ENCODE assay signal across 28 mouse cellular contexts in the genomic region with DNA sequence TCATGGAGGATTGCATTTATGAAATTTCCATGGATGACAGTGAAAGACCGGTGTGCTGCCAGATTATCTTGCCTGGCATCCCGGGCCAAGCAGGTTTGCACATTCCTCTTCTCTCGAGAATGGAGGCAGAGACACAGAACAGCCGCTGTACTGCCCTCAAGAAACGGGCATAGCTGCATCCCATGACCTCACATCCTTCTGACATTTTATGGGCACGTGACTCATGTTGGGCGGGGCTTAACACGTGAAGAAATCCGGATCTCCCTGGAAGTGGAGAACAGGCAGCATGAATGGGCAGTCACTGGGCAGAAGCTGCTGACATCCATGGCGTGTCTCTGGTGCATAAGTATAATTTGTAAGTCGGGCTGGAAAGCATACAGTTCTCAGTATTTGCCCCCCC. TPM values are rescaled to one million over a fixed set of nuclear protein-coding genes. Genes with fewer than 3 reads are reported as not detected.
DNase-seq lines count a peak whose midpoint lies in the region; ATAC-seq and TF ChIP-seq lines count a peak whose summit lies in the region.
"Had no signal": no experiment of that assay in that cellular context is flagged by ENCODE, and none has a peak within 500 bp of the region (broad histone marks: within the 10 kb centered on the region; RNA-seq: fewer than 3 reads in every experiment).

No protein-coding gene starts in this region.

- intact Hi-C loops in heart, postnatal 25 days (cut with DNase I): no loop called here

- no peaks in the 10 kb centered on the region for H3K27me3 ChIP-seq in C2C12 (ENCODE audit: control insufficient read depth, insufficient read depth, insufficient read length)
- no peaks in the 10 kb centered on the region for H3K27me3 ChIP-seq in limb, embryonic 13.5 days
- H3K27me3 ChIP-seq: CH12.LX; embryonic facial prominence, embryonic 12.5 days; embryonic facial prominence, embryonic 15.5 days; heart, embryonic 13.5 days; hindbrain, embryonic 12.5 days; hindbrain, embryonic 15.5 days; intestine, embryonic 15.5 days had no signal

- H3K4me1 ChIP-seq in limb, embryonic 13.5 days: no peaks in the 10 kb centered on the region
- H3K4me1 ChIP-seq: embryonic facial prominence, embryonic 12.5 days; embryonic facial prominence, embryonic 15.5 days; heart, embryonic 10.5 days; heart, embryonic 13.5 days; hindbrain, embryonic 12.5 days; hindbrain, embryonic 15.5 days; intestine, embryonic 15.5 days had no signal

- 59% methylated on average over 11 of the region's 11 CpGs for WGBS in limb, embryonic 13.5 days

- H3K27ac ChIP-seq in limb, embryonic 13.5 days: no peak overlapping the region
- H3K27ac ChIP-seq: embryonic facial prominence, embryonic 12.5 days; embryonic facial prominence, embryonic 15.5 days; heart, adult 2 months; heart, embryonic 10.5 days; heart, embryonic 13.5 days; hindbrain, embryonic 12.5 days; hindbrain, embryonic 15.5 days; intestine, embryonic 15.5 days had no signal

- no peaks in the 10 kb centered on the region for H3K9me3 ChIP-seq in limb, embryonic 13.5 days
- H3K9me3 ChIP-seq: embryonic facial prominence, embryonic 12.5 days; G1E; heart, embryonic 10.5 days; heart, embryonic 13.5 days; hindbrain, embryonic 12.5 days; intestine, embryonic 15.5 days had no signal

- H3K9ac ChIP-seq in limb, embryonic 13.5 days: no peak overlapping the region
- H3K9ac ChIP-seq: embryonic facial prominence, embryonic 12.5 days; embryonic facial prominence, embryonic 15.5 days; heart, embryonic 13.5 days; hindbrain, embryonic 12.5 days; hindbrain, embryonic 15.5 days; intestine, embryonic 15.5 days had no signal

- TF ChIP-seq CTCF in C2C12 (IDR thresholded peaks at IDR 0.05; ENCODE audit: control insufficient read depth, insufficient read depth, insufficient read length): no peak

- H3ac ChIP-seq in C2C12 (ENCODE audit: control insufficient read depth, insufficient read length, low read depth): no peak overlapping the region

- ATAC-seq in limb, embryonic 13.5 days (ENCODE audit: low FRiP score, low read depth): no peak
- ATAC-seq: forebrain, embryonic 14.5 days; intestine, embryonic 15.5 days; Patski had no signal

- no peaks in the 10 kb centered on the region for H3K79me2 ChIP-seq in C2C12 (ENCODE audit: control insufficient read depth, insufficient read depth)

- H3K36me3 ChIP-seq in C2C12 (ENCODE audit: control insufficient read depth, insufficient read depth): no peaks in the 10 kb centered on the region
- no peaks in the 10 kb centered on the region for H3K36me3 ChIP-seq in limb, embryonic 13.5 days
- H3K36me3 ChIP-seq: embryonic facial prominence, embryonic 12.5 days; embryonic facial prominence, embryonic 15.5 days; G1E; heart, embryonic 10.5 days; heart, embryonic 13.5 days; hindbrain, embryonic 12.5 days; hindbrain, embryonic 15.5 days; intestine, embryonic 15.5 days had no signal

- peak overlapping the region; percentile 37 for H3K4me2 ChIP-seq in limb, embryonic 13.5 days (replicated peaks)
- H3K4me2 ChIP-seq: embryonic facial prominence, embryonic 12.5 days; embryonic facial prominence, embryonic 15.5 days; heart, embryonic 13.5 days; hindbrain, embryonic 12.5 days; hindbrain, embryonic 15.5 days; intestine, embryonic 15.5 days had no signal

- H3K79me3 ChIP-seq in C2C12 (ENCODE audit: low read depth): no peaks in the 10 kb centered on the region

- H3K4me3 ChIP-seq in C2C12 (ENCODE audit: insufficient read depth, poor library complexity, severe bottlenecking): no peak overlapping the region
- no peak overlapping the region for H3K4me3 ChIP-seq in limb, embryonic 13.5 days
- H3K4me3 ChIP-seq: embryonic facial prominence, embryonic 12.5 days; embryonic facial prominence, embryonic 15.5 days; heart, adult 2 months; heart, embryonic 10.5 days; heart, embryonic 13.5 days; hindbrain, embryonic 12.5 days; hindbrain, embryonic 15.5 days; intestine, embryonic 15.5 days had no signal

- DNase-seq in heart, adult 11 months: peak; percentile 61
- DNase-seq in heart, postnatal 25 days (ENCODE audit: low spot score): no peak
- DNase-seq in layer of hippocampus, postnatal 36 days: no peak
- DNase-seq in layer of hippocampus, postnatal 10 days (ENCODE audit: low spot score in 2 of 2): no peak
- DNase-seq: adrenal gland, postnatal 10 days; adrenal gland, postnatal 36 days; cerebellum, adult 11 months; cerebellum, adult 2 months; cerebellum, adult 9-11 months; cerebellum, postnatal 25 days; gastrocnemius, postnatal 25 days; heart, adult 2 months; heart, postnatal 14 days had no signal

TF ChIP-seq in C2C12, 6 proteins besides CTCF, POLR2A, EP300 and RAD21:
- TF ChIP-seq MYOD1 (IDR thresholded peaks at IDR 0.05; ENCODE audit: control insufficient read depth, insufficient read length, low read depth): no peak
- TF ChIP-seq USF1 (IDR thresholded peaks at IDR 0.05; ENCODE audit: low read depth): peak; percentile 91
- no peak for TF ChIP-seq MAX (IDR thresholded peaks at IDR 0.05)

RNA-seq across cellular contexts. Expression of gene Fam155a, which starts 29.0 kb away (rescaled TPM):
- total RNA-seq in heart, postnatal 25 days (2021): not detected
- not detected for polyA plus RNA-seq in C2C12 (2012; fragmentation: generic; extraction: Trizol)
- polyA plus RNA-seq in limb, embryonic 13.5 days (2015; fragmentation: Nextera tagmentation; extraction: Ambion mirVana): 0.89 and 1.7 TPM in 2 replicates
- 100 to 1,000 TPM; 115 to 118 TPM for total RNA-seq in layer of hippocampus, postnatal 36 days (2021)
- total RNA-seq in layer of hippocampus, postnatal 10 days (2021): 10 to 100 TPM; 85.3 to 94.9 TPM
- total RNA-seq: CH12.LX; common myeloid progenitor, adult 5-6 weeks; heart, adult 2 months; heart, postnatal 14 days; hematopoietic stem cell, adult 5-6 weeks had no signal
- polyA plus RNA-seq: G1E, Patski had no signal

Comparison
In these comparisons a context has a peak if more than half of its experiments do, and no peak if none do; other contexts are left out.
1. RNA of gene Fam155a, which starts 29.0 kb away (total RNA-seq): 115 to 118 TPM in layer of hippocampus, postnatal 36 days and 85.3 to 94.9 TPM in layer of hippocampus, postnatal 10 days; not detected in heart, postnatal 25 days; every median in the first group is over 10 times any median in the second.